Mouse (Mus musculus) gastrocnemius, adult 18-20 months (tissue): ENCODE measurements at regions not wholly inside any gene's neighbourhood (a gene's known extent, or its start where the extent isn't known, plus 50 kb on each side); places are given as distances from the start of the nearest gene placed in this dataset.

Source experiments
- DNase-seq: peaks from one replicate; pipeline ENCODE4 v3.0.0; 2021; ENCODE audit warnings: low spot score

DNA sequence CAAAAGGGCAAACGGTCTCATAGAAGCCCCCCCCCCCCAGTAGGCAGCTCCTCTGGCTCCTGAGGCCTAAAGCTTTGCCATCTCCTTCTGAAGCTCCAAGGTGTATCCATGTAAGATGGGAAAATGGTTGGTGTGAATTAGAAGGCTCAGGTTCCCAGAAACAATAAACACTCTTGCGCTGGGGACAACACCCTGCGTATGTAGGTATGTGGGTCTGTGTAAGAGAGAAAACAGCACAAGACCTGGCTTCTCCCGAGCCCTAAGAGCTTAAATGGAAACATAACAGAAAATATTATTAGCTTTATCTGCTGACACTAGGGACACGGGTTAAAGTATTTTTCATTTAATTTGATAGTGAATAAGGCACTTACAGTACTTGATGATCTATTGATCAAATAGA is 79.9 kb upstream of the Tbca start:
- no peak for DNase-seq

GRCm38 (mm10) chr13:94709691-94710573 is 78.8 kb upstream of the Tbca start:
- DNase-seq, result peak; percentile 19

DNA sequence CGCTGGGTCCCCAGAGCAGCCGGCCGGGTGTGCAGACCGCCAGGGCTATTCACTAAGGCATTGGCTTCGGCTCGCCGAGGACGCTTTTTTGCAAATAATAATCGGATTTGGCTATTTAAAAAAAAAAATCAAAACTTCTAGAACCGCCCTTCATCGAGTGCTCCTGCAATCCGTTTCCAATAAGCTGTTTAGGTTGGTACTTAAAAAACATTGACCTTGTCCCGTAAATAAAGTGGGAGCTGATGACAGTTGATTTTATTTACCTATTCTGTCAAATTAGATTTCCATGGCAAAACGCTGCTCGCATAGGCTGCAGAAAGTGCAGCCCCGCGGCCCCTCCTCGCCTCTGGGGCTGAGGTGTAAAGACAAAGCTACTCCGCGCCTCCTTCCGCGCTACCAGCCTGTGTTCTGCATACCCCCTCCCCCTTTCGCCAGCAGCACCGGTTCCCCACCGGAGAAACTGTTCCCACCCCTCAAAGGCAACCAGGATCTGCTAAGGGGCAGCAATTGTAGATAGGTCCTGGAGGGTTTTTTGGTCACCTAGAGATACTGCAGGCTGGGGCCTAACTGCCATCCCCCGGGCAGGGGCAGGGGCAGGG is 78.0 kb upstream of the Tbca start:
- no peak for DNase-seq

- DNase-seq, result no peak
Measured at GRCm38 (mm10) chr13:94713451-94713850, 75.3 kb upstream of the Tbca start.

DNA sequence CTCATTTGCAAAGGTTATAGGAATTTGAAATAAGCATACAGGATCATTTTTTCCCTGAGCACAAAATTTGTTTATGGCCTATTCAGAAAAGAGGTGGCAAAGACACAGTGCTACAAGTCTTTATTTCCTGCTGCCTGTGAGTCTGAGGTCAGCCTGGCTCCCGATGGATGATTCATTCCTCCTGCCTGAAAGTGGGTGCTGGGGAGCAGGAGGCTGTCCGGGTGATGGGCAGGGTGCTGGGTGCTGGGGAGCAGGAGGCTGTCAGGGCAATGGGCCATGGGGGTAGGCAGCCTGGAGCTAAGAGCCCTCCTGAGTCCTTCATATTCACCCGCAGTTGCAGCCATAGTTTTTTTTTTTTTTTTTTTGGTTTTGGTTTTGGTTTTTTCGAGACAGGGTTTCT is 67.1 kb upstream of the Tbca start:
- no peak for DNase-seq
